Mouse (Mus musculus): ENCODE data around the gene Tmod3. TPM values are rescaled to one million over a fixed set of nuclear protein-coding genes. Genes with fewer than 3 reads are reported as not detected.
A peak's percentile ranks its signal among the peaks of the same experiment; 100 is the strongest.
"Not testable (repeated sequence)": the region's sequence is repeated elsewhere in the genome, so short reads cannot be mapped to it uniquely, and the experiment has no call there.

Tmod3 gene
- polyA plus RNA-seq, 1 experiment from 2014 or later, result 84.5 TPM

DNA sequence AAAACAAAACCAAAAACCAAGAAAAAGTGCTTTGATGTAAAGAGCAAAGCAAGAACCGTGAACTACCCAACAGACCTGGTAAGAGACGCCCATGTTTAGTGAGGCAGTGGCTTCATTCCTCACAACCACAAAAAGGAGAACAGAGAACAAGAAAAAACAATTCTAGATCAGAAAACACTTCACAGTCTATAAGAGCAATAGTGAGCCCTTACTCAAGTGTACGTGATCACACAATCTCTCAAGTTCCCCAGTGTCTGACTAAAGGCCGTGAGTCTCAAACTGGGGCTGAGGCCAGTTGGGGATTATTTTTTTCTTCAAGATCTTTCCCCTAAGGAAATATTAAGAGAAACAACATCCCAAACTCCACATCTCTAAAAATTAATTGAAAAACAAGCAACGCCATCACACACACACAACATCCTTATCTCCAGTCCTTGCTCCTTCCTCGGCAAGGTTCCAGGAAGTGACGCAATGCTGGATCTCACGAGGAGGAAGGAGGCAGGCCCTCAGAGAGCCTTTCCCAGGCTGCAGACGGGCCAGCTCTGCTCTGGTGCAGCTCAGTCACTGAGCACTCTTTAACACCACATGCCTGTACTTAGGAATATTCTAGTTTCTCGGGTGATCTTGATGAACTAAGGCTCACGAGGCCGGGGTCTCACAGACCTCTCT is 12.4 kb downstream of the Tmod3 start:
- Histone ChIP-seq H3K4me2 (no peak overlapping the region), H3K4me3 (no peak overlapping the region), H3K9ac (no peak overlapping the region), H3K4me1 (replicated peaks) (no peaks in the 10 kb centered on the region), H3K9me3 (no peaks in the 10 kb centered on the region), H3K27me3 (no peaks in the 10 kb centered on the region), H3K27ac (replicated peaks) (0 out of 2 replicates have a peak overlapping the region, but pooled peaks have one; percentile 2), H3K36me3 (no peaks in the 10 kb centered on the region)
- ATAC-seq (ENCODE audit: low FRiP score, low read depth), result no peak
- 81% methylated on average over 12 of the region's 12 CpGs for WGBS

- Histone ChIP-seq H3K4me2 (no peak overlapping the region), H3K36me3 (no peaks in the 10 kb centered on the region), H3K4me3 (no peak overlapping the region), H3K9me3 (no peaks in the 10 kb centered on the region), H3K9ac (no peak overlapping the region), H3K4me1 (replicated peaks) (0 out of 2 replicates have a peak, but pooled peaks cover 5% of the 10 kb centered on the region), H3K27me3 (no peaks in the 10 kb centered on the region), H3K27ac (replicated peaks) (no peak overlapping the region)
- WGBS, result 88% methylated on average over 8 of the region's 8 CpGs
- ATAC-seq (ENCODE audit: low FRiP score, low read depth), result no peak
Measured at GRCm38 (mm10) chr9:75545514-75545913, 13.9 kb downstream of the Tmod3 start.

- Histone ChIP-seq H3K4me3 (no peak overlapping the region), H3K4me2 (no peak overlapping the region), H3K4me1 (replicated peaks) (0 out of 2 replicates have a peak, but pooled peaks cover 5% of the 10 kb centered on the region), H3K9ac (no peak overlapping the region), H3K27ac (replicated peaks) (no peak overlapping the region), H3K9me3 (no peaks in the 10 kb centered on the region), H3K27me3 (no peaks in the 10 kb centered on the region), H3K36me3 (no peaks in the 10 kb centered on the region)
- 51% methylated on average over 5 of the region's 5 CpGs for WGBS
- ATAC-seq (ENCODE audit: low FRiP score, low read depth), result no peak
Measured at GRCm38 (mm10) chr9:75541497-75541896, 18.0 kb downstream of the Tmod3 start.

DNA sequence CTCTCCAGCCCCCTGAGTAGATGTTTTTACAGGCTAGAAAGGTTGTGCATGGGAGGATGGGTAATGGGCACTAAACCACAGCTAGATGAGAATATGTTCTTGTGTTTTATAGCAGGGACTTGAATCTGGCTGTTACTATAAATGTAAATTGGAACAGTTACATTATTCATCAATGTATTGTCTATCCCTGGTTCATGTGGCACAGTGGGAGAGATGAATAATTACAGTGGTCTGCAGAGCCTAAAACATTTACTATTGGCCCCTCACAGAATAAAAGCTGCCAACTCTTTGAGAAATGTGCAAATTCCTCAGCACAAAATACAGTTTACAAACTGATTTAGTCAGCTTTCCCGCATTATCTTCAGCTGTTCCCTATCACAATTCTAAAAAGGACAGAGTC is 23.0 kb downstream of the Tmod3 start:
- Histone ChIP-seq H3K36me3 (no peaks in the 10 kb centered on the region), H3K4me1 (replicated peaks) (0 out of 2 replicates have a peak, but pooled peaks cover 1% of the 10 kb centered on the region), H3K27ac (replicated peaks) (no peak overlapping the region), H3K4me3 (no peak overlapping the region), H3K27me3 (no peaks in the 10 kb centered on the region), H3K9ac (no peak overlapping the region), H3K9me3 (no peaks in the 10 kb centered on the region), H3K4me2 (no peak overlapping the region)
- ATAC-seq (ENCODE audit: low FRiP score, low read depth), result no peak
- WGBS, result 69% methylated on average over 1 of the region's 1 CpGs

DNA sequence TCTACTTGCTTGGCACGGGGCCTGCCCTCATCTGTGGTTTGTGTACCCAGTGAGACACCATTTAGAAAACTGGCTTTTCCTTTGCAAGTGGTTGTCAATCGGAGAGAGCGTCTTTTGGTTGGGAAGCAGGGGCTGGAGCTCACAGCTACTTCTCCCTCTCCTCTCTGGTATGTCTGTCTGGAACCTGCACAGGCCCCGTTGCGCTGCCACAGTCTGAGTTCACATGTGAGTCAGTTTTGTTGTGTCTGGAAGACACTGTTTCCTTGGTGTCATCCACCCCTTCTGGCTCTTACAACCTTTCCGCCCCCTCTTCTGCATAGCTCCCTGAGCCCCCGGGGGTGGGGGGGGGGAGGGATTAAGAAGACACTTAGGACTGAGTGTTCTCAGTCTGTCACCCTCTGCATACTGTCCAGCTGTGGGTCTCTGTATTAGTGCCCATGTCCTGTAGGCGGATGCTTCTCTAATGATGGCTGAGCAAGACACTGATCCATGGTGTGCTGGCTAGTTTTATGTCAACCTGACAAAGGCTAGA is 25.0 kb downstream of the Tmod3 start:
- Histone ChIP-seq H3K9ac (no peak overlapping the region), H3K4me1 (replicated peaks) (no peaks in the 10 kb centered on the region), H3K27me3 (no peaks in the 10 kb centered on the region), H3K36me3 (no peaks in the 10 kb centered on the region), H3K4me2 (no peak overlapping the region), H3K4me3 (no peak overlapping the region), H3K27ac (replicated peaks) (no peak overlapping the region), H3K9me3 (no peaks in the 10 kb centered on the region)
- no peak for ATAC-seq (ENCODE audit: low FRiP score, low read depth)
- WGBS, result 92% methylated on average over 8 of the region's 8 CpGs

DNA sequence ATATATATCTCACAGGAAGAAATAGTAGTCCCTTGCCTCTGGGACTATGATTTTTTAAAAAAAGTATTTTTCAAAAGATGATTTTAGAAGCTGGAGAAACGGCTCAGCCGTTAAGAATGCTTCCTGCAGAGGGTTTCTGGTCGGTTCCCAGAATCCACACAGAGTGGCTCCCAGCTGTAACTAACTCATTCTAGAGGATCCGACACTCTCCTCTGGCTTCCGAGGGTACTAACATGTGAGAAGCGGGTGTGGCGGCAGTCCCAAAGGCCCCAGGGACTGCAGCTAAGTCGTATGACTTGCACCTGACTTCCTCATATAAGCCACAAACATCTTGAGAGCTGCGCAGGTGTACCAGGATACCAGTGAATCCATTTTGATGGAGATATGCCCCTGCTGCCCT is 26.5 kb downstream of the Tmod3 start:
- peaks cover 10% of the 10 kb centered on the region for H3K36me3 ChIP-seq
- not testable (repeated sequence) for H3K27me3 ChIP-seq; H3K4me1 ChIP-seq (replicated peaks); H3K27ac ChIP-seq (replicated peaks); H3K4me3 ChIP-seq; H3K9ac ChIP-seq; ATAC-seq (ENCODE audit: low FRiP score, low read depth); H3K9me3 ChIP-seq; H3K4me2 ChIP-seq
- 83% methylated on average over 9 of the region's 9 CpGs for WGBS

DNA sequence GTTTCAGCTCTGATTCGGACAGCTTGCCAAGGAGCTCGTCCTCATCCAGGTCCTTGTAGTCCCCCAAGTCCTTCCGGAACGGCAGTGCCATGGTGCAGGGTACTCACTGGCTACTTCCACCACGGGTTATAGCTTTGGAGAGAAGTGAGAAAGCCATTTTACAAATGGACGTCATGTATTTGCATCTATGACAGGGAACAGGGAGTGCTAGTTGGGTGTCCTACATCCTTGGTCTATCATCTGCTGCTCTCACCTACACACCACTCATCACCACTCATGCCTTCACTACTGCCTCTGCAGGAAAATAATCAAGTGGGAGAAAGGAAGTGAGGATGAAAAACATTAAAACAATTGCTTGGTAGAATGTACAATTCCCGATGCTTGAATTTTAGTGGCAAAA is 27.0 kb downstream of the Tmod3 start:
- WGBS, result 90% methylated on average over 7 of the region's 7 CpGs
- Histone ChIP-seq H3K9me3 (no peaks in the 10 kb centered on the region), H3K36me3 (peaks cover 15% of the 10 kb centered on the region), H3K27me3 (no peaks in the 10 kb centered on the region), H3K4me2 (no peak overlapping the region), H3K9ac (no peak overlapping the region), H3K4me3 (no peak overlapping the region), H3K27ac (replicated peaks) (no peak overlapping the region), H3K4me1 (replicated peaks) (no peaks in the 10 kb centered on the region)
- no peak for ATAC-seq (ENCODE audit: low FRiP score, low read depth)

- WGBS, result 65% methylated on average over 5 of the region's 5 CpGs
- peaks cover 16% of the 10 kb centered on the region for H3K36me3 ChIP-seq
- H3K9me3 ChIP-seq, result no peaks in the 10 kb centered on the region
- no peaks in the 10 kb centered on the region for H3K27me3 ChIP-seq
- no peak overlapping the region for H3K4me3 ChIP-seq
- no peak for ATAC-seq (ENCODE audit: low FRiP score, low read depth)
- H3K4me2 ChIP-seq, result no peak overlapping the region
- no peak overlapping the region for H3K27ac ChIP-seq (replicated peaks)
- H3K9ac ChIP-seq, result no peak overlapping the region
- H3K4me1 ChIP-seq (replicated peaks), result no peaks in the 10 kb centered on the region
Measured at GRCm38 (mm10) chr9:75529358-75529757, 30.1 kb downstream of the Tmod3 start.

DNA sequence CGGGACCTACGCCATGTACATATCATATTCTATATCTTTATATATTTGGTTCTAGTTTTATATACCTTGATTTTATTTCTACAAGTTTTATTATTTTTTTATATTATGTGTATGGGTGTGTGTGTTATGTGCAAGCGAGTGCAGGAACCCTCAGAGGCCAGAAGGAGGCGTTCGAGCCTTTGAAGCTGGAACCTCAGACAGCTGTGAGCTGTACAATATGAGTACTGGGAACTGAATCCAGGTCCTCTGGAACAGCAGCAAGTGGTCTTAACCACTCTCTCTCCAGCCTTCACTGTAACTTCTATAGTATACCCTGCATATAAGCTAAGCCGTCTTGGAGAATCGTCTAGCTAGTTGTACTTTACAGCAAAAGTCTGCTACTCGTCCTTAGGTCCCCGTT is 31.4 kb downstream of the Tmod3 start:
- no peak overlapping the region for H3K4me2 ChIP-seq
- no peak overlapping the region for H3K27ac ChIP-seq (replicated peaks)
- H3K4me3 ChIP-seq, result no peak overlapping the region
- H3K27me3 ChIP-seq, result no peaks in the 10 kb centered on the region
- no peaks in the 10 kb centered on the region for H3K4me1 ChIP-seq (replicated peaks)
- peaks cover 16% of the 10 kb centered on the region for H3K36me3 ChIP-seq
- ATAC-seq (ENCODE audit: low FRiP score, low read depth), result no peak
- no peaks in the 10 kb centered on the region for H3K9me3 ChIP-seq
- 99% methylated on average over 9 of the region's 9 CpGs for WGBS
- no peak overlapping the region for H3K9ac ChIP-seq

DNA sequence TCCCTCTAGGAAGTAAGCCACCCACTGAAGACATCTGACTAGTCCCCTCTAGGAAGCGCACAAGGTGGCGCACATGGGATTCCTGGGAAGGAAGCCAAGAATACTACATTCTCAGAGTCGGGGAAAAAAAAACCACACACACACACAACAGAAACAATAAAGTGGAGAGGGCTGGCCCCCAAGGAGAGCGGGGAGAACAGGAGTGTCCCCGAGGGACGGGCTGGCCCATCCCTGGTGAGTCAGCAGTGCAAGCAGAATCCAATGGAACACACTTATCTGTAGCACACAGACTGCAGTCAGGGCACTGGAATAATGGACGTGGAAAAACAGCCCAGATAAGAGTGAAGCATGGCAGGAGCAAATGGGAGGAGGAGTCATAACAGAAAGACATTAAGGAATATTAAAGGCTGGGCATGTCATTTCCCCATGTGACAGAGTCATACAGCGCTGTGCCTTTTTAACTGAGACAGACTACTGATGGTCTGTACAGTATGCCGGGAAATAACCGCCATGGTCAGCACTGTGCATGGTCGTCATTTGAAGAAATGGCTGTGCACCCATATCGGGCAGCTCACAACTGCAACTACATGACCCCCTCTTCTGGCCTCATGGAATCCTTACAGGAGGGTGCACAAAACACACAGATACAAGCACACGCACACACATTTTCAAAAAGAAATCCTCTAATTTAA is 31.9 kb downstream of the Tmod3 start:
- peak; percentile 42; the same call in 1 of the 2 replicates for ATAC-seq (ENCODE audit: low FRiP score, low read depth)
- WGBS, result 73% methylated on average over 13 of the region's 13 CpGs
- Histone ChIP-seq H3K9ac (no peak overlapping the region), H3K4me3 (no peak overlapping the region), H3K4me1 (replicated peaks) (no peaks in the 10 kb centered on the region), H3K27me3 (no peaks in the 10 kb centered on the region), H3K27ac (replicated peaks) (0 out of 2 replicates have a peak overlapping the region, but pooled peaks have one; percentile 5), H3K9me3 (no peaks in the 10 kb centered on the region), H3K4me2 (no peak overlapping the region), H3K36me3 (peaks cover 16% of the 10 kb centered on the region)

DNA sequence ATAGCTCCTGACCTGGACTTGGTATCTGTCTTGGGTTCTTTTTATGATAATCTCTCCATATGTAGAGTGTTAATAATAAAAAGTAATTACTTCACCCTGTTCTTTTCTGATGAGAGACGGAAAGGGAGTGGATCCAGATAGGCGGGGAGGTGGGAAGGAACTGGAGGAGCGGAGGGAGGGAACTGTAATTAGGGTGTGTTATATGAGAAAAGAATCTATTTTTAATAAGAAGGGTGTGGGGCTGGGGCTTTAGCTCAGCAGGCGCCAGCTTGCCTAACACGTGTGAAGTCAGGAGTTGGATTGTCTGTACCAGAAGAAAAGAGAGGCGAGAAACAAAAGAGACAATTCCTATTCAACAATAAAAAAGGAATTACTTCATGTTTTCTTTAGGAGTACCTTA is 35.8 kb downstream of the Tmod3 start:
- Histone ChIP-seq H3K9me3 (no peaks in the 10 kb centered on the region), H3K9ac (no peak overlapping the region), H3K36me3 (peaks cover 17% of the 10 kb centered on the region), H3K27ac (replicated peaks) (no peak overlapping the region), H3K4me3 (no peak overlapping the region), H3K4me2 (no peak overlapping the region), H3K27me3 (no peaks in the 10 kb centered on the region), H3K4me1 (replicated peaks) (no peaks in the 10 kb centered on the region)
- 49% methylated on average over 6 of the region's 6 CpGs for WGBS
- no peak for ATAC-seq (ENCODE audit: low FRiP score, low read depth)

- no peaks in the 10 kb centered on the region for H3K9me3 ChIP-seq
- H3K9ac ChIP-seq, result no peak overlapping the region
- H3K4me3 ChIP-seq, result no peak overlapping the region
- H3K27ac ChIP-seq (replicated peaks), result no peak overlapping the region
- 86% methylated on average over 2 of the region's 2 CpGs for WGBS
- H3K27me3 ChIP-seq, result no peaks in the 10 kb centered on the region
- no peak for ATAC-seq (ENCODE audit: low FRiP score, low read depth)
- H3K36me3 ChIP-seq, result 0 out of 2 replicates have a peak, but pooled peaks cover 5% of the 10 kb centered on the region
- no peaks in the 10 kb centered on the region for H3K4me1 ChIP-seq (replicated peaks)
- no peak overlapping the region for H3K4me2 ChIP-seq
Measured at GRCm38 (mm10) chr9:75522217-75522616, 37.2 kb downstream of the Tmod3 start.
